Mouse (Mus musculus): ENCODE measurements around the gene Syt1. TPM values are rescaled to one million over a fixed set of nuclear protein-coding genes. Genes with fewer than 3 reads are reported as not detected.
A peak's percentile ranks its signal among the peaks of the same experiment; 100 is the strongest.

Gene Syt1
- polyA plus RNA-seq, 1 experiment from 2014 or later = 1.0 TPM

DNA sequence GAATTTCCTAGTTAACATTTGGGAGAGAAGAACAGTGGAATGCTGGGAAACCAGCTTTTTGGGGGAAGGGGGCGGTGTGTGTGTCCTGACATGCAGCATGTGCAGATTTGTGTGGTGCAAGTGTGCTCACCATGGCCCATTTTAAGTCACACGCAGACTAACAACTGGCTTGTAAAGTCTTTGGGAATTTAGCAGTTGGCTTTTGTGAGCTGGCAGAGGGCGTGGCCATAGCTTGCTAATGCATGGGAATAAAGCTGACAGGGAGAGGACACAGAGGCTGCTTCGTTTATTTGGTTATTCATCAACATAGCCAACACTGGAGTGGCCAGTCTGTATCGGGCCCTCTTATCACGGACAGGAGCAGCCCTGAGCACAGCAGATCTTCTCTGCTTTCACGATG is 505.9 kb downstream of the Syt1 start:
- H3K9me3 ChIP-seq (ENCODE audit: control insufficient read depth, low read length) = no peaks in the 10 kb centered on the region
- no peak overlapping the region for H3K9ac ChIP-seq (ENCODE audit: low read depth, low read length)
- H3K27ac ChIP-seq (ENCODE audit: low read depth, low read length) = no peak overlapping the region
- no peak overlapping the region for H3K4me3 ChIP-seq (ENCODE audit: low read length)
- no peaks in the 10 kb centered on the region for H3K36me3 ChIP-seq (ENCODE audit: control insufficient read depth, insufficient read depth, low read length)
- H3K4me2 ChIP-seq (replicated peaks; ENCODE audit: low read depth, low read length) = peak overlapping the region; percentile 10
- H3K27me3 ChIP-seq (ENCODE audit: control insufficient read depth, insufficient read depth, low read length) = no peaks in the 10 kb centered on the region
- no peaks in the 10 kb centered on the region for H3K4me1 ChIP-seq (ENCODE audit: control insufficient read depth, insufficient read depth, low read length)
- peak; percentile 86; the same call in 1 of the 2 replicates for ATAC-seq (ENCODE audit: low FRiP score, low TSS enrichment)
- 60% methylated on average over 7 of the region's 7 CpGs for WGBS

DNA sequence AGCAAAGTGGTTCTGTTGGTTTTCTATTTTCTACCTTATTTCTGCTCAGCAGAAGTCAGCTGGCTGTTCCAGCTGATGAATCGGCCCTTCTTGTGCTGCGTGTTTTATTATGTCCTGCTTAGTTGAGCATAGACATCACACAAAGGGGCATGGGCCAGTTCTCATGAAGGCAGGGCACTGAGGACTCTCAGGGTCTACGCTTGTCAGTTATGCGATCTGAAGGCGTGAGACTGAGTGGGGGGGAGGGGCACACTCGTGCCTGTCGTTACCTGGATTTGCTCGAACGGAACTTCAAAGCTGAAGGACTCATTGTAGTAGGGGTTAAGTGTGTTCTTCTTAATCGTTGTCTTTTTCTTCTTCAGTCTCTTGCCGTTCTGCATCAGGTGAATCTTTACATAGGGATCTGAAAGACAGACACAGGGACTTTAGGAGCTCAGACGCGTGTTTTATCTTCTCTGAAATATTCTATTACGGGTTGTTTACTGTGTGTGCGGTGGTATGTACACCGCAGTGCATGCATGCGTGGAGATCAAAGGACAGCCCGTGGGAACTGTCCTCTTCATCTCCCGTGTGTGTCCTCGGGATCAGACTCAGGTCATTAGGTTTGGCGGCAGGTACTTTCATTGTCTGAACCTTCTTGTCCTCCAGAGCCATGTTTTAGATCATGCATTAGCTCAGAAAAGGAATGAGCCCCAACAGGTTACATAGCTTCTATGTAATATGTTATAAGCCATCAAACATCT is 506.5 kb downstream of the Syt1 start:
- H3K9ac ChIP-seq (ENCODE audit: low read depth, low read length) = no peak overlapping the region
- no peaks in the 10 kb centered on the region for H3K4me1 ChIP-seq (ENCODE audit: control insufficient read depth, insufficient read depth, low read length)
- no peaks in the 10 kb centered on the region for H3K36me3 ChIP-seq (ENCODE audit: control insufficient read depth, insufficient read depth, low read length)
- 38% methylated on average over 21 of the region's 21 CpGs for WGBS
- peak overlapping the region; percentile 1; the same call in 1 of the 2 replicates for H3K4me3 ChIP-seq (ENCODE audit: low read length)
- H3K9me3 ChIP-seq (ENCODE audit: control insufficient read depth, low read length) = no peaks in the 10 kb centered on the region
- peak overlapping the region; percentile 10 for H3K4me2 ChIP-seq (replicated peaks; ENCODE audit: low read depth, low read length)
- H3K27ac ChIP-seq (ENCODE audit: low read depth, low read length) = no peak overlapping the region
- H3K27me3 ChIP-seq (ENCODE audit: control insufficient read depth, insufficient read depth, low read length) = no peaks in the 10 kb centered on the region
- ATAC-seq (ENCODE audit: low FRiP score, low TSS enrichment) = peak; percentile 71

DNA sequence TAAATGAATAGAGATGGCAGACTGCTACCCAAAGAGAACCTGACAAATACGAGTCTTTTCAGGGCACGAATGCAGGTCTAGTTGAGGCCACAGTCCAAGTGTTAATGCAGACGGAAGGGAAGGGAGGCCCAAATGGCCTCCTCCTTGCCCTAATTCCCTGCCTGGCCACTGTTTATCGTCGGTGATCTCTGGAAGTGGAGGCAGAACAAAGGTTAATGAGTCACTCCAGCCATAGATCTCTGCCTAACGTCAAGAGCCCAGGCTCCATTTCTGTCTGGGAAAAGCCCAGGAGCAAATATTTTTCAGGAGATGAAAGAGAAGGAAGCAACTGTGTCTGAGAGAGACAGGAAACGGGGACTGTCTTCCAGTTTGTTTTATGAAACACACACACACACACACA is 520.6 kb downstream of the Syt1 start:
- Histone ChIP-seq H3K9me3 (ENCODE audit: control insufficient read depth, low read length) (peaks cover 9% of the 10 kb centered on the region; the same call in 1 of the 2 replicates), H3K27ac (ENCODE audit: low read depth, low read length) (no peak overlapping the region), H3K4me2 (replicated peaks; ENCODE audit: low read depth, low read length) (no peak overlapping the region), H3K27me3 (ENCODE audit: control insufficient read depth, insufficient read depth, low read length) (no peaks in the 10 kb centered on the region), H3K4me1 (ENCODE audit: control insufficient read depth, insufficient read depth, low read length) (no peaks in the 10 kb centered on the region), H3K36me3 (ENCODE audit: control insufficient read depth, insufficient read depth, low read length) (no peaks in the 10 kb centered on the region), H3K4me3 (ENCODE audit: low read length) (no peak overlapping the region), H3K9ac (ENCODE audit: low read depth, low read length) (no peak overlapping the region)
- no peak for ATAC-seq (ENCODE audit: low FRiP score, low TSS enrichment)
- 15% methylated on average over 7 of the region's 7 CpGs for WGBS

DNA sequence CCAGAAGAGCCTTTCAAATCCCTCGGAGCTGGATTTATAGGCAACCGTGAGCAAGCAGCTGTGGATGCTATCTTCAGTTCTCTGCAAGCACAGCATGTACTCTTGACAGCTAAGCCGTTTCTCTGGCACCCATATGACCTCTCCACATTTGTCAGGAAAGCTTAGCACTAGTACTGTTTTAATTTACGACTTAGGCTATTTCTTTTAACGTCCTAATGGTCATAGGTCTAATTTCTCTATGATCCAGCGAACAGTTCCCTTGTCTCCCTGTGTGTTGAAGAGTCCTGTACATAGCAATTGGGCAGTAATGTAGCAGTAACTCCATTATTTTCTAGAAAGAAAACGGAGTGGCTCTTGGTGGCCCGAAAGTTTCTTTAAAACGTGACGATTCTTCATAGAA is 526.8 kb downstream of the Syt1 start:
- Histone ChIP-seq H3K27ac (ENCODE audit: low read depth, low read length) (no peak overlapping the region), H3K4me2 (replicated peaks; ENCODE audit: low read depth, low read length) (no peak overlapping the region), H3K27me3 (ENCODE audit: control insufficient read depth, insufficient read depth, low read length) (no peaks in the 10 kb centered on the region), H3K36me3 (ENCODE audit: control insufficient read depth, insufficient read depth, low read length) (no peaks in the 10 kb centered on the region), H3K4me3 (ENCODE audit: low read length) (no peak overlapping the region), H3K9ac (ENCODE audit: low read depth, low read length) (no peak overlapping the region), H3K4me1 (ENCODE audit: control insufficient read depth, insufficient read depth, low read length) (no peaks in the 10 kb centered on the region), H3K9me3 (ENCODE audit: control insufficient read depth, low read length) (no peaks in the 10 kb centered on the region)
- 50% methylated on average over 10 of the region's 10 CpGs for WGBS
- peak; percentile 36; the same call in 1 of the 2 replicates for ATAC-seq (ENCODE audit: low FRiP score, low TSS enrichment)

DNA sequence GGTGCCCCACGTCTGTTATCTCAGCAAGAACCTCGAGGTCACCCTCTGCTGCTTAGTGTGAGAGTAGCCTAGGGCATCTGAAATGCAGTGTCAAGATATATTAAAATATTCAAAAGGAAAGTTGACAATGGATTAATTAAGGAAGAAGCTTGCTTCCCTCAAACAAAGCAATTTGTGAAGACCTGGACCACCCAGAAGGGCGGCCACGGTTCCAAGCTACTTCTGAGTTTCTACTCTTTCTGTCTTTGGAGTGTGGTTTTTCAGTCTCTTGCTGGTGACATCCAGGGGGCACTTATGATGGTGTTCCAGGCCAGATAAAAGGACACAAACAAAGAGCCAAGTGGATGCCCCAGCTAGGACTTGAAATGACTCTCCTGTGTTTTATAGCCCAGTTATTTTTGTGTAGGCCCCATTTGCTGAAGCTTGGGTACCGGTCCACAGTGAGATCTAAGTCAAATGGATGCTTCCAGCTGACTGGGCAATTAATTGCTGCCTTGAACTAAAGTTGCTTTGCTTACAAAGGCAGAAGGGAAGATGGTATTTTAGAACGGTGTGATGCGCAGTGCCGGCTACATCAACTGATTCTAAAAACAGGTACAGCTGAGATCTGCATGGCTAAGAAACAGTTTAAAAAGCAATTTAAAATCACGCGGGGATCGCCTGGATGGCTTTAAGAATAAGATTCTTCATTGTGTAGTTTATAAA is 530.5 kb downstream of the Syt1 start:
- 81% methylated on average over 11 of the region's 11 CpGs for WGBS
- no peaks in the 10 kb centered on the region for H3K9me3 ChIP-seq (ENCODE audit: control insufficient read depth, low read length)
- no peak overlapping the region for H3K4me2 ChIP-seq (replicated peaks; ENCODE audit: low read depth, low read length)
- H3K9ac ChIP-seq (ENCODE audit: low read depth, low read length) = no peak overlapping the region
- no peak overlapping the region for H3K4me3 ChIP-seq (ENCODE audit: low read length)
- H3K27ac ChIP-seq (ENCODE audit: low read depth, low read length) = no peak overlapping the region
- no peaks in the 10 kb centered on the region for H3K4me1 ChIP-seq (ENCODE audit: control insufficient read depth, insufficient read depth, low read length)
- no peaks in the 10 kb centered on the region for H3K27me3 ChIP-seq (ENCODE audit: control insufficient read depth, insufficient read depth, low read length)
- H3K36me3 ChIP-seq (ENCODE audit: control insufficient read depth, insufficient read depth, low read length) = no peaks in the 10 kb centered on the region
- ATAC-seq (ENCODE audit: low FRiP score, low TSS enrichment) = no peak

DNA sequence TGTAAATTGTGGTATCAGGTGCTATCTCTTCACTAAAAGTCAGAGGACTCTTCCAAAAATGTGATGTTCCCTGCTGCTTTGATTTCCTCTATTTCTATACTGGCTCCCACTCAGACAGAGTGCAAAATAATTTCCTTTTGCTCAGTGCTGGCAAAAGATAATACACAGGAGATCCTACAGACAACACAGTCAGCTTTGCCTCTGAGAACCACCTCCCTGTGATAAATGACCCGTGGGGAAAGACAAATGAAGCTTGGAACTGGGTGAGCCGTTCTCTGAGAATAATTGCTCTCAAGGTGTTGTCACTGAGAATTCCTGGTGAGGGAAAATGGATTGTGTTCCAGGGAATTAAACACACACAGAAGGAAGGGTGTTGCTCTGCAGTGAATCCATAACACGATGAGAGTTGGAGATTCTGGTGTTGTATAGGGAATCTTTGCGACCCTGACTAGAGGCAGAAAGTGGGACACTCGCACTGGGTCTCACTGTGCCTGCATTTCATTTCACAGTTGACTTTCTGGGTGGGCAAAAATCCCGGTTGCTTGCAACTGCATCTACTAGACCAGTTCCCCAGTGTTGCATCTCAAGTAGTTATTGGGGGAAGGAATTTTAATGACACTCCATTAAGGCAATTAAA is 540.3 kb downstream of the Syt1 start:
- Histone ChIP-seq H3K27ac (ENCODE audit: low read depth, low read length) (no peak overlapping the region), H3K9me3 (ENCODE audit: control insufficient read depth, low read length) (no peaks in the 10 kb centered on the region), H3K9ac (ENCODE audit: low read depth, low read length) (no peak overlapping the region), H3K4me1 (ENCODE audit: control insufficient read depth, insufficient read depth, low read length) (0 out of 2 replicates have a peak, but pooled peaks cover 4% of the 10 kb centered on the region), H3K4me3 (ENCODE audit: low read length) (no peak overlapping the region), H3K27me3 (ENCODE audit: control insufficient read depth, insufficient read depth, low read length) (no peaks in the 10 kb centered on the region), H3K36me3 (ENCODE audit: control insufficient read depth, insufficient read depth, low read length) (no peaks in the 10 kb centered on the region), H3K4me2 (replicated peaks; ENCODE audit: low read depth, low read length) (no peak overlapping the region)
- ATAC-seq (ENCODE audit: low FRiP score, low TSS enrichment) = peak; percentile 35; the same call in 1 of the 2 replicates
- WGBS = 27% methylated on average over 6 of the region's 6 CpGs

DNA sequence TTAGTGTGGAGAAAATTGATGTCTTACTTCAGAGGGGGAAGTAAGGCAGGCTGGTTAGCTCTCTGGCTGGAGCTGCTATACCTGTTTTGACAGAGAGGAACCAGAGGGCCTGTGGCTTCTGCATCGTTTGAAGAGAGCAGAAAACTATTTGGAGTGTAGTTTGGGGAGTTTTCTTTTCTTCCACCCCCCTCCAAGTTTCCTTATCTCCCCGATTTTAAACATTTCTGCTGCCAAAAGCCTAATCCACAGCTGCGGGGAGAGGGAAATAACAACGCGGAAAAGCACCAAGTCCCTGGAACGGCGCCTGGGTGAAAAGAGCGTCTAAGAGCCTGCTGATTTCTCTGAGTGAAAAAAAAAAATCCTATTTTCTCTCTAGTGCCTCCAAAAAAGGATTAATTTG is 544.2 kb downstream of the Syt1 start:
- Histone ChIP-seq H3K36me3 (ENCODE audit: control insufficient read depth, insufficient read depth, low read length) (no peaks in the 10 kb centered on the region), H3K4me3 (ENCODE audit: low read length) (no peak overlapping the region), H3K27me3 (ENCODE audit: control insufficient read depth, insufficient read depth, low read length) (no peaks in the 10 kb centered on the region), H3K4me2 (replicated peaks; ENCODE audit: low read depth, low read length) (no peak overlapping the region), H3K9ac (ENCODE audit: low read depth, low read length) (peak overlapping the region; percentile 8; the same call in 1 of the 2 replicates), H3K9me3 (ENCODE audit: control insufficient read depth, low read length) (no peaks in the 10 kb centered on the region), H3K4me1 (ENCODE audit: control insufficient read depth, insufficient read depth, low read length) (0 out of 2 replicates have a peak, but pooled peaks cover 4% of the 10 kb centered on the region), H3K27ac (ENCODE audit: low read depth, low read length) (no peak overlapping the region)
- ATAC-seq (ENCODE audit: low FRiP score, low TSS enrichment) = no peak
- 73% methylated on average over 8 of the region's 8 CpGs for WGBS

DNA sequence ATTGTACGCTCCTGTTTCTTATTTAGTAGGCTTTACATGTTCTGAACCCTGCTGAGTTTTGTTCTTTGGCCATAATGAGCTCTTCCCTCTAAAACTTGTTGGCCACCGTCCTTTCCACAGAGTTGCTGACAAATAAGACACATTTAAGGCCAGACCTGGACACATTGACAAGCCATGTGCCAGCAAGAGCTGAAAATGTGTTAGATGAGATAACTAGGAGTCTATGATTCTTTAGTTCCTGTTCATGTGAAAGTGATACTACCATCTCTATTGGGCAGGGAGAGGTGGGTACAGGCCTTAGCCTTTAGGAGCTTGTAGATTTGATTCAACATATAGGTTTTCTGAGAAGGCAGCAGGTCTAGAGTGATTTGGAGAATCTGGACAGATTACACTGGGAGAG is 548.9 kb downstream of the Syt1 start:
- Histone ChIP-seq H3K9ac (ENCODE audit: low read depth, low read length) (no peak overlapping the region), H3K4me2 (replicated peaks; ENCODE audit: low read depth, low read length) (no peak overlapping the region), H3K27me3 (ENCODE audit: control insufficient read depth, insufficient read depth, low read length) (no peaks in the 10 kb centered on the region), H3K36me3 (ENCODE audit: control insufficient read depth, insufficient read depth, low read length) (no peaks in the 10 kb centered on the region), H3K4me3 (ENCODE audit: low read length) (no peak overlapping the region), H3K9me3 (ENCODE audit: control insufficient read depth, low read length) (no peaks in the 10 kb centered on the region), H3K4me1 (ENCODE audit: control insufficient read depth, insufficient read depth, low read length) (no peaks in the 10 kb centered on the region), H3K27ac (ENCODE audit: low read depth, low read length) (no peak overlapping the region)
- 82% methylated on average over 2 of the region's 2 CpGs for WGBS
- no peak for ATAC-seq (ENCODE audit: low FRiP score, low TSS enrichment)

DNA sequence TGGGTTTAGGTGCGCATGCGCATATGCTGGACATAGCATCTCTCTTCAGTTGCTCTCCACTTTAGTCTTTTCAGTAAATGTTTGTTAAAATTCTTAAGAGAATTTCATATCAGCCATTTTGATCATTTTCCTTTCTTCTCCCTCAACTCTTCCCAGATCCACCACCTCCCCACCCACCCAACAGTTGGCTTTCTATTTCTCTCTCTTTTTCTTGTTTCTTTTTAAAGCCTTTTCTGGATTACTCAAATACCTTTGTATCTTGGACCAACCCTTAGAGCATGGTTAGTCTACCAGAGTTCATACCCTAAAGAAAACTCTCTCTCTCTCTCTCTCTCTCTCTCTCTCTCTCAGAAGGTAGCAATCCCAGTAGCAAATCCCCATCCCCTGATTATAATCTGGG is 553.7 kb downstream of the Syt1 start:
- H3K4me2 ChIP-seq (replicated peaks; ENCODE audit: low read depth, low read length) = no peak overlapping the region
- no peak overlapping the region for H3K27ac ChIP-seq (ENCODE audit: low read depth, low read length)
- H3K36me3 ChIP-seq (ENCODE audit: control insufficient read depth, insufficient read depth, low read length) = no peaks in the 10 kb centered on the region
- ATAC-seq (ENCODE audit: low FRiP score, low TSS enrichment) = no peak
- H3K4me1 ChIP-seq (ENCODE audit: control insufficient read depth, insufficient read depth, low read length) = peaks cover 10% of the 10 kb centered on the region; the same call in 1 of the 2 replicates
- no peak overlapping the region for H3K9ac ChIP-seq (ENCODE audit: low read depth, low read length)
- 97% methylated on average over 2 of the region's 2 CpGs for WGBS
- H3K27me3 ChIP-seq (ENCODE audit: control insufficient read depth, insufficient read depth, low read length) = no peaks in the 10 kb centered on the region
- H3K9me3 ChIP-seq (ENCODE audit: control insufficient read depth, low read length) = no peaks in the 10 kb centered on the region; the same call in 1 of the 2 replicates
- H3K4me3 ChIP-seq (ENCODE audit: low read length) = no peak overlapping the region
